Mouse (Mus musculus) G1E (cell line): ENCODE data around the gene Nudt2. TPM values are rescaled to one million over a fixed set of nuclear protein-coding genes. Genes with fewer than 3 reads are reported as not detected.
A peak's percentile ranks its signal among the peaks of the same experiment; 100 is the strongest.

Source experiments
- ATAC-seq: 2 replicates; pipeline ENCODE4 v1.8.0; 2016; ENCODE audit warnings: mild to moderate bottlenecking; ENCODE audit not compliant: insufficient number of reproducible peaks, poor library complexity, low FRiP score, severe bottlenecking; ENCODE audit errors: extremely low read depth
- DNase-seq: peaks from one replicate; pipeline ENCODE4 v3.0.0; 2012; ENCODE audit warnings: low spot score
- H3K27me3 ChIP-seq: 2 replicates; pipeline ENCODE4 v1.6.1; 2012; ENCODE audit warnings: mild to moderate bottlenecking, low read length, inconsistent platforms; ENCODE audit not compliant: insufficient read depth
- H3K36me3 ChIP-seq: replicated peaks from 2 replicates; pipeline ENCODE3; 2012; ENCODE audit warnings: mild to moderate bottlenecking, inconsistent platforms
- H3K4me1 ChIP-seq: 2 replicates; pipeline ENCODE4 v1.6.1; 2012; ENCODE audit warnings: low read depth, low read length, inconsistent platforms, mixed read lengths; ENCODE audit not compliant: insufficient read depth
- H3K4me3 ChIP-seq: 2 replicates; pipeline ENCODE4 v1.5.1; 2012; ENCODE audit warnings: low read depth, mild to moderate bottlenecking, inconsistent platforms, low read length, moderate library complexity, mixed read lengths
- H3K9me3 ChIP-seq: replicated peaks from 2 replicates; pipeline ENCODE4 v1.6.1; 2012; ENCODE audit warnings: inconsistent platforms
- CTCF ChIP-seq: IDR thresholded peaks from 2 replicates; pipeline ENCODE4 v1.5.1; 2012; ENCODE audit warnings: low read depth, low read length, inconsistent platforms, mixed read lengths
- GATA1 ChIP-seq: IDR thresholded peaks from 2 replicates; pipeline ENCODE4 v1.6.1; 2012; ENCODE audit warnings: borderline replicate concordance, low read length, inconsistent platforms, mixed read lengths
- GATA2 ChIP-seq: IDR thresholded peaks from 2 replicates; pipeline ENCODE4 v1.6.1; 2012; ENCODE audit warnings: low read depth, low read length, inconsistent platforms, borderline replicate concordance
- POLR2AphosphoS5 ChIP-seq: IDR thresholded peaks from 2 replicates; pipeline ENCODE4 v1.6.1; 2012; ENCODE audit warnings: low read depth, low read length, inconsistent platforms; ENCODE audit not compliant: insufficient replicate concordance
- TAL1 ChIP-seq: conservative IDR thresholded peaks from 2 replicates; pipeline ENCODE4 v1.6.1; 2012; ENCODE audit warnings: low read depth, low read length, inconsistent platforms, mixed read lengths
- polyA plus RNA-seq: library from polyadenylated mRNA; stranded (reverse); fragments of >175 nt; gene quantifications from 2 replicates; pipeline ENCODE4 v1.2.3, GENCODE M21; 2012
- total RNA-seq, 2 experiments: library from RNA; stranded (forward) in 1 of 2; stranded (reverse) in 1 of 2; fragments of 200-1000 nt in 1 of 2; fragments of >200 nt in 1 of 2; fragmentation: Nextera tagmentation in 1 of 2; gene quantifications; 2 replicates each; pipeline ENCODE4 v1.2.3; 2014 to 2017

Gene Nudt2
- total and polyA plus RNA-seq, 3 experiments, result 12.4 to 62.3 (median 22.5) TPM

- ATAC-seq, result no peak
- peaks cover 21% of the 10 kb centered on the region for H3K27me3 ChIP-seq
- H3K4me1 ChIP-seq, result peaks cover 2% of the 10 kb centered on the region; the same call in 1 of the 2 replicates
These were observed 48.8 kb downstream of the Nudt2 start for GRCm38 (mm10) chr4:41513714-41514113.

DNA sequence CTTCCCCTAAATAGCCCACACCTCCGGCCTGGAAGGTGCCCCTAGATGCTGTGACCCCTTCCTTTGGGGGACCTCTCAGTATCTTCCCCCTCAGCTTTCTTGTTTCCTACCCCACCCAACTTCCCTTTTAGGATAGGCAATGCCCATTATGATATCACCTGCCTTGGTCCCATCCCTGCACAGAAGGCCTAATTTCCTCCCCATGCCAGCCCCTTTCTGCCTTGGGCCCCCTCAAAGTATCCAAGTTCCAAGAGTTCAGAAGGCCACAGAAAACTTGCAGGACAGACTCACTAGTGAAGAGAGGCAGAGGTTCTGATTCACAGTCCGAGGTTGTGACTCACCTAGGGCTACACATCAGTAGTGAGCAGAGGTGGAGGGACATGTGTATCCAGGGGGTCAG, 52.3 kb downstream of the Nudt2 start, which contains the start of gene 1110017D15Rik:
Gene 1110017D15Rik (minus strand): TSS at position 101 of the 400 bp plus-strand sequence.
- Histone ChIP-seq H3K36me3 (no peaks in the 10 kb centered on the region), H3K9me3 (no peaks in the 10 kb centered on the region), H3K27me3 (peaks cover 22% of the 10 kb centered on the region), H3K4me3 (no peak within 1 kb of the TSS), H3K4me1 (peaks cover 2% of the 10 kb centered on the region; the same call in 1 of the 2 replicates)
- no peak for TF ChIP-seq TAL1
- TF ChIP-seq GATA1, result no peak
- no peak for TF ChIP-seq POLR2AphosphoS5
- no peak for TF ChIP-seq GATA2
- no peak for TF ChIP-seq CTCF
- DNase-seq (no peak), ATAC-seq (no peak)

More at GRCm38 (mm10) chr4:41513714-41514113, 48.8 kb downstream of the Nudt2 start:
- H3K36me3 ChIP-seq, result no peaks in the 10 kb centered on the region
- DNase-seq, result no peak
- TF ChIP-seq GATA2, result no peak
- no peak for TF ChIP-seq POLR2AphosphoS5
- TF ChIP-seq GATA1, result no peak
- TF ChIP-seq CTCF, result no peak
- no peak for TF ChIP-seq TAL1
- no peaks in the 10 kb centered on the region for H3K9me3 ChIP-seq
- H3K4me3 ChIP-seq, result no peak overlapping the region

GRCm38 (mm10) chr4:41518349-41518748, 53.4 kb downstream of the Nudt2 start:
- Histone ChIP-seq H3K36me3 (no peaks in the 10 kb centered on the region), H3K27me3 (peaks cover 19% of the 10 kb centered on the region; the same call in 1 of the 2 replicates), H3K4me3 (no peak overlapping the region), H3K4me1 (peaks cover 2% of the 10 kb centered on the region; the same call in 1 of the 2 replicates), H3K9me3 (no peaks in the 10 kb centered on the region)
- ATAC-seq, result no peak
- TF ChIP-seq POLR2AphosphoS5 (no peak), TAL1 (no peak), GATA1 (no peak), CTCF (no peak), GATA2 (no peak)
- no peak for DNase-seq

DNA sequence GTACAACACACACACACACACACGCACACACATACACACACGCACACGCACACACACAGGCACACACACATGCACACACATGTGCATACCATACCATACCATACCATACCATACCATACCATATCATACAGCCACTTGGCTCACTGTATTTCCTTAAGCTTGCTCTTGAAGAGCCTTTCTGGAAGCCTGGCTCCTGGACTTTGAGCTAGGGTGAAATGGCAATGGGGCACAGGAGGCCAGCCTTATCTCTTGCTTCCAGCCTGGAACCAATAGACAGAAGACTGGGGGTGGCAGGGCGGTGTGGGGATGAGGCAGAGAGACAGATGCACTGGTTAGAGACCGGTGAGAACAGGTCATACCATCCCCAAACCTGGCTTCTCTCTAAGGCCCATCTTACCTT, 54.2 kb downstream of the Nudt2 start:
- no peaks in the 10 kb centered on the region for H3K9me3 ChIP-seq
- DNase-seq, result no peak
- no peaks in the 10 kb centered on the region for H3K36me3 ChIP-seq
- H3K4me1 ChIP-seq, result peaks cover 2% of the 10 kb centered on the region; the same call in 1 of the 2 replicates
- no peak for ATAC-seq
- TF ChIP-seq GATA1, result no peak
- no peak for TF ChIP-seq CTCF
- TF ChIP-seq TAL1, result no peak
- TF ChIP-seq POLR2AphosphoS5, result no peak
- no peak for TF ChIP-seq GATA2
- peaks cover 21% of the 10 kb centered on the region; the same call in 1 of the 2 replicates for H3K27me3 ChIP-seq
- H3K4me3 ChIP-seq, result no peak overlapping the region

DNA sequence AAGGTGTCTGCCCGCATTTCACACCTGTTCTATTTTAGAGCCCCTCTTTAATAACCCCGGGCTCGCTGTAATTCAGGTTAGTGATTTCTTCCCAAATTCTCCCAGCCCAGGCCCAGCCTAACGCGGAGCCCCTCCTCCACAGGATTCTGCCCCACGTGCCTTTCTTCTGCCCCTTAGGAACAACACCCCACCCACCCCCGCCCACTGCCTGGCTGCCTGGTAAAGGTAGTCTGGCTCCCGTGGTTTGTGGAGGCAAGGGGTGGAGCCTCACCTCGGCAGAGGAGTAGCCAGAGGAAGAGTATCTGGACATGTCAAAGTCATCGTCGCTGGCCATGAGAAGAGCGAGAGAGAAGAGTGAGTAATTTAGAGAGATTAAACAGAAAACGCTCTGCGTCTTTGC, 55.7 kb downstream of the Nudt2 start:
- DNase-seq (no peak), ATAC-seq (no peak)
- H3K4me1 ChIP-seq, result peaks cover 2% of the 10 kb centered on the region; the same call in 1 of the 2 replicates
- no peaks in the 10 kb centered on the region for H3K9me3 ChIP-seq
- TF ChIP-seq TAL1 (no peak), GATA1 (no peak)
- no peaks in the 10 kb centered on the region for H3K36me3 ChIP-seq
- peaks cover 30% of the 10 kb centered on the region for H3K27me3 ChIP-seq
- H3K4me3 ChIP-seq, result no peak overlapping the region

- Histone ChIP-seq H3K27me3 (peaks cover 32% of the 10 kb centered on the region), H3K36me3 (no peaks in the 10 kb centered on the region), H3K9me3 (no peaks in the 10 kb centered on the region), H3K4me1 (peaks cover 2% of the 10 kb centered on the region; the same call in 1 of the 2 replicates), H3K4me3 (no peak overlapping the region)
- no peak for TF ChIP-seq TAL1
- TF ChIP-seq GATA1, result no peak
- TF ChIP-seq GATA2, result no peak
- no peak for TF ChIP-seq POLR2AphosphoS5
- TF ChIP-seq CTCF, result no peak
- no peak for ATAC-seq
- DNase-seq, result no peak
These were observed 57.2 kb downstream of the Nudt2 start for GRCm38 (mm10) chr4:41522136-41522535.

DNA sequence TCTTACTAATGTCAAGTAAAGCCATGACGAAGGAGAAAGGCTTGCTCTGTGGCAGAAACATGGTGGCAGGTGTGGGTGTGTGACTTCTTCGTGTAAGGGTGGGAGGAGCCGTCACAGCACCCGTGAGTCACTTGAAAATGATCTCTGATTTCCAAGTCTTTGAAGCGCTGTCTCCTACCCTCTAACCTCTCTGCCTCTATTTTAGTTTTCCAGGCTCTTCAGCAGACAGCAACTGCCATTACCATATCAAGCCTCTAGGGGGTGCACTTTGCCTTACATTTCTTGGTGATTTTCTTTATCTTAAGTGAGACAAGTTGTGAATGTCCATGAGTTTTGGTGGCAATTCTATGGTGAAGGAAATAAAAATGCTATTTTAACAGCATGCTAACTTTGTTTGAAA, 57.8 kb downstream of the Nudt2 start:
- peak; percentile 43; the same call in 1 of the 2 replicates for TF ChIP-seq CTCF
- no peak for TF ChIP-seq POLR2AphosphoS5
- H3K9me3 ChIP-seq, result no peaks in the 10 kb centered on the region
- peaks cover 2% of the 10 kb centered on the region; the same call in 1 of the 2 replicates for H3K4me1 ChIP-seq
- peaks cover 35% of the 10 kb centered on the region for H3K27me3 ChIP-seq
- no peak for ATAC-seq
- no peak overlapping the region for H3K4me3 ChIP-seq
- peak; percentile 21 for DNase-seq
- H3K36me3 ChIP-seq, result no peaks in the 10 kb centered on the region
